8 mouse cellular contexts compared by ENCODE assay signal in genomic region chr5:81021006-81021320, GRCm38 (mm10). TPM values are rescaled to one million over a fixed set of nuclear protein-coding genes. Genes with fewer than 3 reads are reported as not detected.
A peak's percentile ranks its signal among the peaks of the same experiment; 100 is the strongest.
DNase-seq lines count a peak whose midpoint lies in the region; ATAC-seq and TF ChIP-seq lines count a peak whose summit lies in the region.

No protein-coding gene starts in this region.

- intact Hi-C loops in gastrocnemius, postnatal 14 days (cut with DNase I; ENCODE audit: low total_unique reads) = no loop called here

- peak; percentile 0; the same call in 1 of the 2 replicates for ATAC-seq in hindbrain, embryonic 16.5 days
- no peak; the same call in 1 of the 2 replicates for ATAC-seq in midbrain, embryonic 14.5 days (ENCODE audit: low FRiP score, low TSS enrichment)
- ATAC-seq in monocyte, adult 5-6 weeks (replicated peaks; ENCODE audit: insufficient number of reproducible peaks, low FRiP score, low TSS enrichment, poor library complexity, severe bottlenecking) = no peak

- peak overlapping the region; percentile 97 for H3K9ac ChIP-seq in hindbrain, embryonic 16.5 days (ENCODE audit: low read depth, low read length)
- peak overlapping the region; percentile 94 for H3K9ac ChIP-seq in midbrain, embryonic 14.5 days (replicated peaks; ENCODE audit: low read length)

- H3K36me3 ChIP-seq in kidney, adult 2 months (ENCODE audit: control insufficient read depth, insufficient read depth, low read length) = no peaks in the 10 kb centered on the region
- no peaks in the 10 kb centered on the region for H3K36me3 ChIP-seq in hindbrain, embryonic 16.5 days (ENCODE audit: control insufficient read depth, insufficient read depth, low read length)
- H3K36me3 ChIP-seq in midbrain, embryonic 14.5 days (ENCODE audit: control insufficient read depth, insufficient read depth, low read length) = no peaks in the 10 kb centered on the region

- H3K4me3 ChIP-seq in kidney, adult 2 months (ENCODE audit: insufficient read depth, low read depth, low read length) = peak overlapping the region; percentile 72
- peak overlapping the region; percentile 91 for H3K4me3 ChIP-seq in cortical plate, adult 2 months (ENCODE audit: insufficient read depth, low read length)
- H3K4me3 ChIP-seq in hindbrain, embryonic 16.5 days (ENCODE audit: low read length) = peak overlapping the region; percentile 91
- H3K4me3 ChIP-seq in midbrain, embryonic 14.5 days (replicated peaks; ENCODE audit: low read depth, low read length) = peak overlapping the region; percentile 61

- peaks cover 4% of the 10 kb centered on the region for H3K27me3 ChIP-seq in kidney, adult 2 months (replicated peaks; ENCODE audit: control insufficient read depth, insufficient read depth, low read length)
- no peaks in the 10 kb centered on the region for H3K27me3 ChIP-seq in hindbrain, embryonic 16.5 days (replicated peaks; ENCODE audit: control insufficient read depth, insufficient read depth, low read length)
- no peaks in the 10 kb centered on the region for H3K27me3 ChIP-seq in midbrain, embryonic 14.5 days (ENCODE audit: control insufficient read depth, insufficient read depth, low read length)

- peak overlapping the region; percentile 77 for H3K4me2 ChIP-seq in hindbrain, embryonic 16.5 days (ENCODE audit: low read length)
- peak overlapping the region; percentile 69 for H3K4me2 ChIP-seq in midbrain, embryonic 14.5 days (ENCODE audit: low read length)

- TF ChIP-seq CTCF in kidney, adult 2 months (conservative IDR thresholded peaks at IDR 0.05; ENCODE audit: insufficient read depth, insufficient read length, low read depth, low read length) = no peak
- no peak for TF ChIP-seq CTCF in cortical plate, adult 2 months (IDR thresholded peaks at IDR 0.05; ENCODE audit: extremely low read depth, insufficient read depth, low read length)

- under 1% methylated on average over 6 of the region's 6 CpGs for WGBS in kidney, adult 2 months
- WGBS in hindbrain, embryonic 16.5 days = 0% methylated on average over 6 of the region's 6 CpGs
- under 1% methylated on average over 6 of the region's 6 CpGs for WGBS in midbrain, embryonic 14.5 days

- H3K9me3 ChIP-seq in hindbrain, embryonic 16.5 days (ENCODE audit: control insufficient read depth, low read length) = no peaks in the 10 kb centered on the region
- H3K9me3 ChIP-seq in midbrain, embryonic 14.5 days (ENCODE audit: control insufficient read depth, low read length) = no peaks in the 10 kb centered on the region

- no peak for DNase-seq in kidney, adult 2 months
- no peak for DNase-seq in kidney, postnatal 10 days
- DNase-seq in midbrain, embryonic 14.5 days = no peak
- no peak for DNase-seq in layer of hippocampus, adult 9-11 months
- DNase-seq in gastrocnemius, postnatal 14 days = no peak

- no peaks in the 10 kb centered on the region for H3K4me1 ChIP-seq in kidney, adult 2 months (ENCODE audit: control insufficient read depth, insufficient read depth, low read length)
- peaks cover 3% of the 10 kb centered on the region; the same call in 1 of the 2 replicates for H3K4me1 ChIP-seq in cortical plate, adult 2 months (ENCODE audit: control insufficient read depth, insufficient read depth, low read length)
- H3K4me1 ChIP-seq in hindbrain, embryonic 16.5 days (ENCODE audit: control insufficient read depth, insufficient read depth, low read depth, low read length) = peaks cover 12% of the 10 kb centered on the region
- peaks cover 16% of the 10 kb centered on the region for H3K4me1 ChIP-seq in midbrain, embryonic 14.5 days (ENCODE audit: control insufficient read depth, insufficient read depth, low read length)

- no peak overlapping the region for H3K27ac ChIP-seq in kidney, adult 2 months (ENCODE audit: insufficient read depth, low read depth, low read length)
- H3K27ac ChIP-seq in cortical plate, adult 2 months (ENCODE audit: insufficient read depth, low read length) = peak overlapping the region; percentile 70
- peak overlapping the region; percentile 99 for H3K27ac ChIP-seq in hindbrain, embryonic 16.5 days (ENCODE audit: low read depth, low read length)
- peak overlapping the region; percentile 100 for H3K27ac ChIP-seq in midbrain, embryonic 14.5 days (replicated peaks; ENCODE audit: low read depth, low read length)

- TF ChIP-seq POLR2A in kidney, adult 2 months (IDR thresholded peaks at IDR 0.05; ENCODE audit: low read depth, low read length) = no peak
- no peak for TF ChIP-seq POLR2A in cortical plate, adult 2 months (IDR thresholded peaks at IDR 0.05; ENCODE audit: extremely low read depth, insufficient read depth, low read length)

RNA-seq across cellular contexts. Expression of gene Adgrl3, which starts 1.0 kb away (rescaled TPM):
- polyA plus RNA-seq in kidney, adult 2 months (2012; rRNA removed) = 0.95 and 1.2 TPM in 2 replicates
- polyA plus RNA-seq in cortical plate, adult 2 months (2012; rRNA removed) = 63.0 and 64.8 TPM in 2 replicates
- polyA plus RNA-seq in hindbrain, embryonic 16.5 days (2015; fragmentation: Nextera tagmentation; extraction: Ambion mirVana) = 67.2 and 69.4 TPM in 2 replicates
- polyA plus RNA-seq in midbrain, embryonic 14.5 days (2014; fragmentation: Nextera tagmentation; extraction: Ambion mirVana) = 77.5 and 79.7 TPM in 2 replicates
- total RNA-seq in monocyte, adult 5-6 weeks (2017) = 2.9 to 7.0 TPM (median 3.7 TPM) in 3 replicates
- 1 to 10 TPM; 4.0 to 4.1 TPM for total RNA-seq in gastrocnemius, postnatal 14 days (2021)

Comparison
In these comparisons a context has a peak if more than half of its experiments do, and no peak if none do; other contexts are left out.
1. RNA of gene Adgrl3, which starts 1.0 kb away (polyA plus RNA-seq): 77.5 to 79.7 TPM in midbrain, embryonic 14.5 days, 67.2 to 69.4 TPM in hindbrain, embryonic 16.5 days and 63.0 to 64.8 TPM in cortical plate, adult 2 months; 0.95 to 1.2 TPM in kidney, adult 2 months; every median in the first group is over 10 times any median in the second.
2. Peak in every context shown above with its lines, with median percentiles within 50 percentile points of each other: H3K4me3 ChIP-seq.